Mouse (Mus musculus) G1E (cell line): Measurements from ENCODE around the gene Lnx2. TPM values are rescaled to one million over a fixed set of nuclear protein-coding genes. Genes with fewer than 3 reads are reported as not detected.

ENCODE experiments used
- ATAC-seq: 2 replicates; pipeline ENCODE4 v1.8.0; 2016; ENCODE audit warnings: mild to moderate bottlenecking; ENCODE audit not compliant: insufficient number of reproducible peaks, poor library complexity, low FRiP score, severe bottlenecking; ENCODE audit errors: extremely low read depth
- DNase-seq: peaks from one replicate; pipeline ENCODE4 v3.0.0; 2012; ENCODE audit warnings: low spot score
- H3K27me3 ChIP-seq: 2 replicates; pipeline ENCODE4 v1.6.1; 2012; ENCODE audit warnings: mild to moderate bottlenecking, low read length, inconsistent platforms; ENCODE audit not compliant: insufficient read depth
- H3K36me3 ChIP-seq: replicated peaks from 2 replicates; pipeline ENCODE3; 2012; ENCODE audit warnings: mild to moderate bottlenecking, inconsistent platforms
- H3K4me1 ChIP-seq: 2 replicates; pipeline ENCODE4 v1.6.1; 2012; ENCODE audit warnings: low read depth, low read length, inconsistent platforms, mixed read lengths; ENCODE audit not compliant: insufficient read depth
- H3K4me3 ChIP-seq: 2 replicates; pipeline ENCODE4 v1.5.1; 2012; ENCODE audit warnings: low read depth, mild to moderate bottlenecking, inconsistent platforms, low read length, moderate library complexity, mixed read lengths
- H3K9me3 ChIP-seq: replicated peaks from 2 replicates; pipeline ENCODE4 v1.6.1; 2012; ENCODE audit warnings: inconsistent platforms
- CTCF ChIP-seq: IDR thresholded peaks from 2 replicates; pipeline ENCODE4 v1.5.1; 2012; ENCODE audit warnings: low read depth, low read length, inconsistent platforms, mixed read lengths
- GATA1 ChIP-seq: IDR thresholded peaks from 2 replicates; pipeline ENCODE4 v1.6.1; 2012; ENCODE audit warnings: borderline replicate concordance, low read length, inconsistent platforms, mixed read lengths
- GATA2 ChIP-seq: IDR thresholded peaks from 2 replicates; pipeline ENCODE4 v1.6.1; 2012; ENCODE audit warnings: low read depth, low read length, inconsistent platforms, borderline replicate concordance
- POLR2AphosphoS5 ChIP-seq: IDR thresholded peaks from 2 replicates; pipeline ENCODE4 v1.6.1; 2012; ENCODE audit warnings: low read depth, low read length, inconsistent platforms; ENCODE audit not compliant: insufficient replicate concordance
- TAL1 ChIP-seq: conservative IDR thresholded peaks from 2 replicates; pipeline ENCODE4 v1.6.1; 2012; ENCODE audit warnings: low read depth, low read length, inconsistent platforms, mixed read lengths
- polyA plus RNA-seq: library from polyadenylated mRNA; stranded (reverse); fragments of >175 nt; gene quantifications from 2 replicates; pipeline ENCODE4 v1.2.3, GENCODE M21; 2012
- total RNA-seq, 2 experiments: library from RNA; stranded (forward) in 1 of 2; stranded (reverse) in 1 of 2; fragments of 200-1000 nt in 1 of 2; fragments of >200 nt in 1 of 2; fragmentation: Nextera tagmentation in 1 of 2; gene quantifications; 2 replicates each; pipeline ENCODE4 v1.2.3; 2014 to 2017

Lnx2 gene
- total and polyA plus RNA-seq, 3 experiments, result 13.1 to 28.4 (median 18.8) TPM

- Histone ChIP-seq H3K4me1 (no peaks in the 10 kb centered on the region), H3K27me3 (peaks cover 18% of the 10 kb centered on the region), H3K4me3 (no peak overlapping the region), H3K36me3 (no peaks in the 10 kb centered on the region), H3K9me3 (no peaks in the 10 kb centered on the region)
- ATAC-seq (no peak), DNase-seq (no peak)
- no peak for TF ChIP-seq GATA2
- TF ChIP-seq POLR2AphosphoS5, result no peak
- TF ChIP-seq GATA1, result no peak
- no peak for TF ChIP-seq TAL1
- TF ChIP-seq CTCF, result no peak
These were observed 87.3 kb downstream of the Lnx2 start for GRCm38 (mm10) chr5:146989051-146989450.

GRCm38 (mm10) chr5:146987588-146987987 lies 88.8 kb downstream of the Lnx2 start:
- peaks cover 20% of the 10 kb centered on the region for H3K27me3 ChIP-seq
- H3K36me3 ChIP-seq, result no peaks in the 10 kb centered on the region
- no peak overlapping the region for H3K4me3 ChIP-seq
- no peak for ATAC-seq
- no peak for DNase-seq
- TF ChIP-seq TAL1 (no peak), CTCF (no peak), GATA1 (no peak), GATA2 (no peak), POLR2AphosphoS5 (no peak)
- H3K9me3 ChIP-seq, result no peaks in the 10 kb centered on the region
- H3K4me1 ChIP-seq, result no peaks in the 10 kb centered on the region

- no peaks in the 10 kb centered on the region for H3K36me3 ChIP-seq
- no peak for DNase-seq
- no peak for ATAC-seq
- no peak overlapping the region for H3K4me3 ChIP-seq
- H3K9me3 ChIP-seq, result no peaks in the 10 kb centered on the region
- no peaks in the 10 kb centered on the region for H3K4me1 ChIP-seq
- TF ChIP-seq GATA2, result no peak
- TF ChIP-seq GATA1, result no peak
- H3K27me3 ChIP-seq, result peaks cover 23% of the 10 kb centered on the region
These were observed 90.5 kb downstream of the Lnx2 start for GRCm38 (mm10) chr5:146985725-146986433.

- DNase-seq, result peak; percentile 53
- Histone ChIP-seq H3K4me3 (no peak overlapping the region), H3K4me1 (no peaks in the 10 kb centered on the region), H3K27me3 (peaks cover 23% of the 10 kb centered on the region), H3K36me3 (no peaks in the 10 kb centered on the region), H3K9me3 (no peaks in the 10 kb centered on the region)
- TF ChIP-seq CTCF (peak; percentile 94), GATA1 (no peak), POLR2AphosphoS5 (no peak)
- ATAC-seq, result no peak; the same call in 1 of the 2 replicates
These were observed 93.2 kb downstream of the Lnx2 start for GRCm38 (mm10) chr5:146983216-146983615.

GRCm38 (mm10) chr5:146981376-146981775 lies 95.0 kb downstream of the Lnx2 start:
- Histone ChIP-seq H3K36me3 (no peaks in the 10 kb centered on the region), H3K4me1 (no peaks in the 10 kb centered on the region), H3K4me3 (no peak overlapping the region), H3K27me3 (peaks cover 26% of the 10 kb centered on the region), H3K9me3 (no peaks in the 10 kb centered on the region)
- TF ChIP-seq TAL1, result no peak
- TF ChIP-seq CTCF, result no peak
- no peak for TF ChIP-seq POLR2AphosphoS5
- no peak for TF ChIP-seq GATA2
- TF ChIP-seq GATA1, result no peak
- DNase-seq (no peak), ATAC-seq (no peak)

GRCm38 (mm10) chr5:146974781-146975123 lies 101.6 kb downstream of the Lnx2 start:
- peaks cover 20% of the 10 kb centered on the region for H3K27me3 ChIP-seq
- no peak overlapping the region for H3K4me3 ChIP-seq
- TF ChIP-seq POLR2AphosphoS5 (no peak), CTCF (no peak), GATA1 (no peak), GATA2 (no peak), TAL1 (no peak)
- ATAC-seq (no peak), DNase-seq (no peak)
- no peaks in the 10 kb centered on the region for H3K9me3 ChIP-seq
- no peaks in the 10 kb centered on the region for H3K36me3 ChIP-seq
- no peaks in the 10 kb centered on the region for H3K4me1 ChIP-seq
